Mouse (Mus musculus) embryo, embryonic 11.5 days (tissue): ENCODE measurements around the gene Sart1.

Experiments
- DNase-seq: peaks from one replicate; pipeline ENCODE4 v3.0.0-alpha.2; 2012; ENCODE audit warnings: low read depth, low spot score

Gene Sart1

DNA sequence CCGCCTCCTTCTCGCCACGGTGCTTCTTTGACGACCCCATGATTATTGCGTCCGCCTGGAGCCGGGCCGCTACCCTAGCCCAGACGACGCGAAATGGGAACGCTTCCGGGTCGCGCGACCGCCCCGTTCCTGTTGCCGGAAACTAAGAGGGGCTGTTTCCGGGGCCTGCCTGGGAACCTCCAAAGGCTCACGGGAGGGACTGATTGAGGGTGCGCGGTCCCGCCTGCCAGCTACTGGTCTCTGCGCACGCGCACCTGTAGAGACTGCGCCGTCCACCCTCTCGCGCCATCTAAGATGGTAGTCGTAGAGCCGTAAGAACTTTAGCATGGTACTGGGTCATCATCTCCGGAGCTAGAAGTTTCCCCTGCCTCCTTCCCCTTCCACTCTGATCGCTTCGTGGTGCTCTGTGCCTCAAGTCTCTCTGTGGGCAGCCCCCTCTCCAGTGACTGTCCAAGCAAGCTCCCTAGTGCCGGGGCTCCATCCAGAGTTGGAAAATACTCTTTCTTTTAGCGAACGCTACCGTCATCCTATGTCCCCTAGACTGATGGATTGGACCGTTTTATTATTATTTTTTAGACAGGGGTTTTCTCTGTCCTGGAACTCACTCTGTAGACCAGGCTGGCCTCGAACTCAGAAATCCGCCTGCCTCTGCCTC lies at the start of gene Sart1:
Gene Sart1 (minus strand): TSS at position 116 of the 655 bp plus-strand sequence.
- peak; percentile 92 for DNase-seq

DNA sequence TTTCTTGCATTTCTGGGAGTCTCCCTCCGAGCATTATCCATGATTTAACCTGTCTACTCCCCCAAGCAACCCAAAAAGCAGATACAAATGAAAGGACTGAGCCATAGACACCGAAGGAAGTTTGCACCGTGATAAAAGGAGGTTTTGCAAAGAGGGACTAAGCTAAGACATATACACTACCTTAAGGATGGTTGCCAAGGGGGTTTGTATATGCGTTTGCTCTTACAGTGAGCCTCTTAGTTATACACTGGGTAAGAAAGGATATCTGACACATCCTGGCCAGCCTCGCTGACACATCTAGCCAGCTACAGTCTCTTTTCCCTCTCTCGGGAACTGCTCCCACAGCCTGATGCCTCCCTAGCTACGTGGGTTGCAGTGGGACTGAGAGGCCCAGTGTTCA lies 45.4 kb upstream of the Sart1 start:
- no peak for DNase-seq

DNA sequence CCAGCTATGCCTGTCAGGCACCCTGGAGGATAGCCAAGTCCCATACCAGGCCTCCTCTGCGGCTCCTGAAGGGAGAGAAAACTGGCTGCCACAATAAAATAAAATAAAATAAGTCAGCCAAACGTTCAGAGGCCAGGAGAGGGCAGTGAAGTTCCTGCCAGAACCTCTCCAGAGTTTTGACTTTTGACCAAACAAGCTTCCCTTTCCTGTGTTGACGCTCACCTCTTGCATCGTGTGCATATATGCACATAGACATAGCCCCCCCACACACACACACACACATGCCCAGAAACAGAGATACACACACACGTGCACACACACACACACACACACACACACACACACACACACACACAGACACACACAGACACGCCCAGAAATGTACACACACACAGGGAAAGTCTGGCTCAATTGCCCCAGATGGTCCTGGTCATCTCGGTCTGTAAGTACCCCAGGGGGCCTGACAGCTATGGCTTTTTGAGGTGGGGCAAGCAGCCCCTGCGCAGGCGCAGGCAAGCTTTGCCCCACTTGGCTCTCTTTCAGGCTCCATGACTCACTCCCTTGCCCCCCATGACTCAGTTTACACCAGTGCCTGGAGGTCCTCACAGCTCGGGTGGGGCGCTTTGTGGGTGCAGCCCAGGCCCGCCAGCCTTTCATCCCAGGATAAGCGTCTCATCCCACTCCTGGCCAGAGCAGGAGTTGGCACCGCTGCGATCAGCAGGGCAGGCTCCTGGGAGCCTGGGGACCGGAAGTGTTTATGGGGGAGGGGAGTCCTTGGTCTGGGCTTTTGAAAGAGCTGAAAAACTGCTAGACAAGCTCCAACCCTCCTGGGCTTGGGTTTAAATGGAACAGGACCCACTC lies 44.7 kb upstream of the Sart1 start:
- DNase-seq, result no peak

- no peak for DNase-seq
These were observed 43.5 kb upstream of the Sart1 start for GRCm38 (mm10) chr19:5431911-5432464.

DNA sequence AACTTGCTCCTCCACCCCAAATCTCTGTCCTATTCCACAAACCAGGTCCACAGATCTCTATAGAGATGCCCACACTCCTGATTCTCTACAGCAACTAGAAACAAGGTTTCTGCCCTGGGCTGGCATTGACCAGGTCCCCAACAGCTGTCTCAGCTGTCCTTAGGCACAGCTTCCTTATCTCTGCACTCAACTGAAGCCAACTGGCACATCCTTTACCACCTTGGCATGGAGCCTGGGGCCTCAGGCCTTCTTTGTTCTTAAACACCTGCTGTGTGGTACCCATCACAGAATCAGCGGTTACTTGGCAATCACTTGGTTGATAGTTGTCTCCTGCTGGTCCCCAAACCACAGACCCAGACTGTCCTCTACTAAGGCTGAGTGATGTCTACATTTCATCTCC lies 41.9 kb upstream of the Sart1 start:
- no peak for DNase-seq

GRCm38 (mm10) chr19:5429806-5430205 lies 41.3 kb upstream of the Sart1 start:
- DNase-seq, result no peak

GRCm38 (mm10) chr19:5429219-5429618 lies 40.7 kb upstream of the Sart1 start:
- DNase-seq, result no peak

DNA sequence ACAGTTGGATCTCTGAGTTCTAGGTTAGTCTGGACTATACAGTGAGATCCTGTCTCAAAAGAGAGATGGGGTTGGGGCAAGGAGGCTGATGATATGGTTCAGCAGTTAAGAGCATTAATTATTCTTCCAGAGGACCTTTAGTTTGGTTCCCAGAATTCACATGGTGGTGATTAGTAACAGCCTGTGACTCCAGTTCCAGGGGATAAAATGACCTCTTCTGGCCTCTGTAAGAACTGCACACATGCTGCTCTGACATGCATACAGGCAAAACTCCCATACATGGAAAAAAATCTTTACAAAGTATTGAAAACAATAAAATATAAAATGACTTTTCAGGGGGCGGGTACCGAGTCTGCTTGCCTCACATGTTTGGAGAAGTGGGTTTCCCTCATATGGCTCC lies 39.6 kb upstream of the Sart1 start:
- DNase-seq, result no peak

- no peak for DNase-seq
These were observed 38.3 kb upstream of the Sart1 start for GRCm38 (mm10) chr19:5426640-5427290.

GRCm38 (mm10) chr19:5425906-5426565 lies 37.5 kb upstream of the Sart1 start:
- no peak for DNase-seq

- DNase-seq, result peak; percentile 98
These were observed 36.6 kb upstream of the Sart1 start, which contains the start of the genes Drap1 and AI837181 for GRCm38 (mm10) chr19:5424782-5425741. Gene Drap1 (minus strand): TSS chr19:5424979. Gene AI837181 (plus strand): TSS chr19:5425144.

- no peak for DNase-seq
These were observed 35.7 kb upstream of the Sart1 start for GRCm38 (mm10) chr19:5424092-5424781.

DNA sequence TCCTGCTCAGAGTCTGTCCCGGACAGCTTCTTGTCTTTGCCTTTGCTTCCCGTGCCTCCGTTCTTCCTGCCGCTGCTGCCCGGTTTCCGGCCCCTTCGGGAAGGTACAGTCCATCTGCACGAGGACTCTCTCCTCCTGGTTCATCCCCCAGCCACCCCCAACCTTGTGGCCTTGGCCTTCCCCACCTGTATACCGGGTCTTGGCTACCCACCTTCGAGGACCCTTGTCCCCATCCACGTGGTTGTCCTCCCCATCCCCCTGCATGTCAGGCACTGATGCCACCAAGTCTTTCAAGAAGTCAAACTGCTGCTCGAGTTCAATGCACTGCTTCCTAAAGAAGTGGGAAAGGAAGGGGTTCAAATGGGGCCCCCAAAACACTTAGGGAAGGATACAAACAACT lies 35.1 kb upstream of the Sart1 start:
- DNase-seq, result no peak

DNA sequence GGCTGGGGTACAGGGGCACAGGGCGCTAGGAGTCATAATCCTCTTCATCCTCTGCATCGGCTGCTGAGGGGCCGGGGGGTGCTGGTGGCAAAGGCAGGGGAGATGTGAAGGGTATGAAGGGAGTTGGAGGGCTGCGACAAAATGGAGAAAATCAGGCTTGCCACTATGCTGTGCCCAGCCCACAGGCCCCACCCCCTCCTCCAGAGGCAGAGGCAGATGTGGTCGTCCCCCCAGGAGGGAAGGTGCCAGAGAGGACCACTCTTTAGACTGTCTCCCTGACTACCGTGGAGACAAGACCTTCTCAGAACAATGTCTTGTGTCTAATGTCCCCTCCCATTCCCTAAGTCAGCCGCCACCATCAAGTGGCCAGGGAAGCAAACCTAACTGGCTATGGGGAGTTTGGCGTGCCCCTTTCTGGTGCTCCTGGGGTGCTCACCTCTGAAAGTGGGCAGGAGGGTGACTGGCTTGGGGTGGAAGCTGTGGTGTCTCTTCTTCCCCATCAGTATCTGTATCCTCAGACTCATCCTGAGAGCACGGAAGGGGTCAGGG lies 34.5 kb upstream of the Sart1 start:
- no peak for DNase-seq

DNA sequence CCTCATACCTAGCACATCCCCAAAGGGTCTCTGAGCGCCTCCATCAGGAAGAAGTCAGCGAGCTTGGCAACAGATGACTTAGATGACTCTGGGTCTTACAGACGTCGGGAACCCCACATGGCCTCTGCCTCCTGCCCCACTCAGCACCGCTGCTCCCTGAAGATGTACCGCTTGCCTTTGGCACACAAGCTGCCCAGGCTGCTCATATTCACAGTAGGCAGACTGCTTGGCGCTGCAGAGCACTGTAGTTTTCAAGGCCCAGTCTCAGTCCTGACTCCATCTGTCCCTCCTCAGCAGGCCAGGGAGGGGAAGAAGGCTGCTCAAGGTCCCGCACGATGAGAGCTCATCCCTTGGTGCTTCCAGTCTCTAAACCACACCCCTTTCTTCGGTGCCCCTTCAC lies 33.8 kb upstream of the Sart1 start:
- DNase-seq, result no peak

DNA sequence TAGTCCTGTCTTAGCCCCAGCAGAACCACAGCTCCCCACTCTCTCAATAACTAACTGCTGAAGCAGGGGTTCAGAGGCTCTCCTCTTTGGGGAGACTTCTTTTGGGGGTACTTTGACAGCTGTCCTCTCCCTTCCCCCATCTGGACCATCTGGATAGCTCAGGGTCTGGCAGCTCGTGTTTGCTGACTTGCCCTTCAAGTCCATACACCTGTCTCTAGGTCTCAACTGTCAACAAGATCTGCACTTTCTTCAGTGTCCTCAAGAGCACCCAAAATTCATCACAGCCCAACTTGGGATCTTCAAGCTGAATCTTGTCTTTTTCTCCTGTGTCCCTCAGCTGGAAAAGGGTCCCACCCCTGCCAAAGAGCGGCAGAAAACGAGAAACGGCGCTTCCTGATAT lies 33.3 kb upstream of the Sart1 start:
- no peak for DNase-seq

DNA sequence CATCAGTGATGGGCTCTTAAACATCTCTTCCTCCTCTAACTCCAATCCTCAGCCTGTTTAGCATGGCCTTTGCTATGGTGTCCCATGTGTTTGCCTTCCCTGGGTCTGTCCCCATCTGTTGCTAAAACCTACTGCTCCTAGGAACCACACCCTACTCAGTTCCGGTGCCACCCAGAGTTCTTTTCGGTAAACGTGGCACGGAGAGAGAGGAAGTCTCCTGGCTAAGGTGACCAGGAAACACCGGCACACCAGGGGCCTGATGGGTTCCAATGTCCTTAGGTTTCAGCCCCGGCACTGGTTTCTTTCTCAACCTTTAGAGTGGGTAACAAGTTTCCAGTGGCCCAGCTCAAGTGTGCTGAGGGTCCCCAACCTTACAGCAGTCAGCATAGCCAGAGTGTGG lies 32.1 kb upstream of the Sart1 start:
- no peak for DNase-seq

DNA sequence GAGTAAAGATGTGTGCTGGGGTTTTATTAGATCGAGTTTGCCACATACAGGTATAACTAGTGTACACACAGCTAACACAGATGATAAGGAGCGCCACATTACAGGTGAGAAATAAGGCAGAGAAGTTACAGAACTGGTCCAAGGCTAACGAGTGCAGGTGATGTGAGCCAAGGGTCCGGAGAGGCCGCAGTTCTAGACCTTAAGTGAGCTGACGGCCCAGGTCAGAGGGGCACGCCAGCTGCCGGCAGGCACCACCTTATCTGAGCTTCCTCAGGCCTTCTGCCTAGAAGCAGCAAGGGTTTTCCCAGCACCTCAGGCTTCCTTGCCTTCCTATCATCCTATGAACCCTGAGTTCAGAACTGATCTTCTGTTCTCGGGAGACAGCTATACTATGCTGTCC lies 31.1 kb upstream of the Sart1 start:
- DNase-seq, result no peak

GRCm38 (mm10) chr19:5418750-5419466 lies 30.4 kb upstream of the Sart1 start:
- no peak for DNase-seq
